Mouse (Mus musculus): ENCODE data around the gene Sbpl.
"Not testable (repeated sequence)": the region's sequence is repeated elsewhere in the genome, so short reads cannot be mapped to it uniquely, and the experiment has no call there.

GRCm38 (mm10) chr17:23917158-23917557, 37.9 kb downstream of the Sbpl start, which contains the start of gene Dcpp3:
- not testable (repeated sequence) for TF ChIP-seq CTCF (IDR thresholded peaks at IDR 0.05; ENCODE audit: control insufficient read depth, insufficient read depth, insufficient replicate concordance, low read depth, low read length); POLR2A (IDR thresholded peaks at IDR 0.05; ENCODE audit: control insufficient read depth, low read depth, low read length)
